ENCODE assay signal across 16 mouse cellular contexts in genomic region chr1:73642691-73643109, GRCm38 (mm10).
DNase-seq lines count a peak whose midpoint lies in the region; ATAC-seq lines count a peak whose summit lies in the region.
"Had no signal": no experiment of that assay in that cellular context is flagged by ENCODE, and none has a peak within 500 bp of the region (broad histone marks: within the 10 kb centered on the region; RNA-seq: fewer than 3 reads in every experiment).

No protein-coding gene starts in this region.

- no peak for ATAC-seq in forebrain, embryonic 15.5 days (replicated peaks)
- ATAC-seq in midbrain, embryonic 16.5 days, result peak; percentile 50; the same call in 1 of the 2 replicates

- peaks cover 61% of the 10 kb centered on the region for H3K4me1 ChIP-seq in forebrain, embryonic 10.5 days
- peaks cover 18% of the 10 kb centered on the region for H3K4me1 ChIP-seq in forebrain, embryonic 15.5 days
- H3K4me1 ChIP-seq in midbrain, embryonic 16.5 days (ENCODE audit: control insufficient read depth, insufficient read depth, low read length), result 0 out of 2 replicates have a peak, but pooled peaks cover 3% of the 10 kb centered on the region

- no peaks in the 10 kb centered on the region for H3K27me3 ChIP-seq in forebrain, embryonic 10.5 days (ENCODE audit: poor library complexity, severe bottlenecking)
- H3K27me3 ChIP-seq in forebrain, embryonic 15.5 days, result no peaks in the 10 kb centered on the region
- H3K27me3 ChIP-seq in midbrain, embryonic 16.5 days (ENCODE audit: control insufficient read depth, insufficient read depth, low read depth, low read length), result no peaks in the 10 kb centered on the region
- H3K27me3 ChIP-seq: limb, embryonic 12.5 days had no signal

- peak; percentile 46 for DNase-seq in forebrain, embryonic 10.5 days (ENCODE audit: extremely low spot score, low spot score)
- DNase-seq in embryo, embryonic 10 days (ENCODE audit: low spot score), result peak; percentile 72
- DNase-seq in forelimb bud, embryonic 11.5 days (ENCODE audit: low read depth, low spot score), result peak; percentile 13
- DNase-seq in spleen, postnatal 36 days (ENCODE audit: low spot score in 2 of 2), result no peak
- no peak for DNase-seq in heart, adult 9 months (ENCODE audit: low spot score in 2 of 2)
- no peak for DNase-seq in testis, postnatal 14 days (ENCODE audit: low spot score)
- DNase-seq: cerebellum, adult 11-12 months; gastrocnemius, postnatal 25 days; heart, postnatal 10 days; kidney, adult 18-20 months; lung, adult 2 months; thymus, postnatal 14 days had no signal

- 14% methylated on average over 7 of the region's 7 CpGs for WGBS in forebrain, embryonic 10.5 days
- WGBS in forebrain, embryonic 15.5 days, result 10% methylated on average over 7 of the region's 7 CpGs
- 8% methylated on average over 7 of the region's 7 CpGs for WGBS in midbrain, embryonic 16.5 days

- H3K4me2 ChIP-seq in forebrain, embryonic 15.5 days (replicated peaks), result no peak overlapping the region
- H3K4me2 ChIP-seq in midbrain, embryonic 16.5 days (ENCODE audit: low read length), result no peak overlapping the region
- H3K4me2 ChIP-seq: limb, embryonic 12.5 days had no signal

- H3K4me3 ChIP-seq in forebrain, embryonic 10.5 days, result no peak overlapping the region; the same call in 1 of the 2 replicates
- no peak overlapping the region for H3K4me3 ChIP-seq in forebrain, embryonic 15.5 days
- no peak overlapping the region for H3K4me3 ChIP-seq in midbrain, embryonic 16.5 days (ENCODE audit: low read depth, low read length)
- H3K4me3 ChIP-seq: erythroblast, embryonic 14.5 days; limb, embryonic 12.5 days had no signal

- H3K36me3 ChIP-seq in forebrain, embryonic 10.5 days (replicated peaks), result no peaks in the 10 kb centered on the region
- no peaks in the 10 kb centered on the region for H3K36me3 ChIP-seq in forebrain, embryonic 15.5 days
- no peaks in the 10 kb centered on the region for H3K36me3 ChIP-seq in midbrain, embryonic 16.5 days (ENCODE audit: control insufficient read depth, insufficient read depth, low read length)
- H3K36me3 ChIP-seq: limb, embryonic 12.5 days had no signal

- no peak overlapping the region for H3K9ac ChIP-seq in forebrain, embryonic 15.5 days (replicated peaks)
- no peak overlapping the region for H3K9ac ChIP-seq in midbrain, embryonic 16.5 days (ENCODE audit: low read depth, low read length)
- H3K9ac ChIP-seq: limb, embryonic 12.5 days had no signal

- H3K9me3 ChIP-seq in forebrain, embryonic 10.5 days, result no peaks in the 10 kb centered on the region
- H3K9me3 ChIP-seq in forebrain, embryonic 15.5 days, result no peaks in the 10 kb centered on the region
- no peaks in the 10 kb centered on the region for H3K9me3 ChIP-seq in midbrain, embryonic 16.5 days (replicated peaks; ENCODE audit: control insufficient read depth, low read length, poor library complexity, severe bottlenecking)
- H3K9me3 ChIP-seq: limb, embryonic 12.5 days had no signal

- peak overlapping the region; percentile 90 for H3K27ac ChIP-seq in forebrain, embryonic 10.5 days
- H3K27ac ChIP-seq in forebrain, embryonic 15.5 days (replicated peaks), result no peak overlapping the region
- H3K27ac ChIP-seq in midbrain, embryonic 16.5 days (ENCODE audit: low read length), result no peak overlapping the region
- H3K27ac ChIP-seq: limb, embryonic 12.5 days had no signal

Comparison
In these comparisons a context has a peak if more than half of its experiments do, and no peak if none do; other contexts are left out.
1. DNase-seq: peak in forebrain, embryonic 10.5 days (single experiment), embryo, embryonic 10 days (single experiment) and forelimb bud, embryonic 11.5 days (single experiment); none in spleen, postnatal 36 days (0 of 2), heart, adult 9 months (0 of 2) and testis, postnatal 14 days (single experiment).